Mouse (Mus musculus) olfactory bulb, adult 2 months (tissue): ENCODE results near the gene Pycard. TPM values are rescaled to one million over a fixed set of nuclear protein-coding genes. Genes with fewer than 3 reads are reported as not detected.

Experiments used
- H3K27ac ChIP-seq: fragments of 200-500 bp; 2 replicates; pipeline ENCODE4 v1.5.1; 2012; ENCODE audit warnings: low read depth, low read length; ENCODE audit not compliant: insufficient read depth
- H3K4me1 ChIP-seq: fragments of 200-500 bp; 2 replicates; pipeline ENCODE4 v1.6.1; 2012; ENCODE audit warnings: low read length; ENCODE audit not compliant: control insufficient read depth, insufficient read depth
- H3K4me3 ChIP-seq: fragments of 200-500 bp; 2 replicates; pipeline ENCODE4 v1.5.1; 2012; ENCODE audit warnings: mild to moderate bottlenecking, low read depth, low read length, moderate library complexity; ENCODE audit not compliant: insufficient read depth
- CTCF ChIP-seq: fragments of 200-500 bp; IDR thresholded peaks from 2 replicates; pipeline ENCODE4 v1.5.1; 2012; ENCODE audit warnings: low read depth, mild to moderate bottlenecking, low read length, moderate library complexity; ENCODE audit not compliant: insufficient read depth
- POLR2A ChIP-seq: fragments of 200-500 bp; IDR thresholded peaks from 2 replicates; pipeline ENCODE4 v1.6.1; 2012; ENCODE audit warnings: mild to moderate bottlenecking, low read depth, low read length, moderate library complexity; ENCODE audit not compliant: insufficient read depth
- WGBS: fragments of 180-500 bp; shearing (Covaris S2); methylation state at CpG from one replicate; pipeline ENCODE4 v1.1.7; 2018; 5-methylcytosine and 5-hydroxymethylcytosine counted together
- polyA plus RNA-seq: library from polyadenylated mRNA; stranded (reverse); fragments of >200 nt; gene quantifications from 2 replicates; pipeline ENCODE4 v1.2.4, GENCODE M21; 2012; ENCODE audit warnings: low replicate concordance; ENCODE audit not compliant: missing spikeins, insufficient read depth, insufficient read length

The Pycard gene
- polyA plus RNA-seq, 1 experiment = not detected

- Histone ChIP-seq H3K4me3 (no peak overlapping the region), H3K27ac (no peak overlapping the region), H3K4me1 (peaks cover 12% of the 10 kb centered on the region)
- 45% methylated on average over 6 of the region's 6 CpGs for WGBS
- TF ChIP-seq CTCF (no peak), POLR2A (no peak)
Measured at GRCm38 (mm10) chr7:127991643-127992487, 1.8 kb downstream of the Pycard start.

GRCm38 (mm10) chr7:127988904-127989303 lies 4.8 kb downstream of the Pycard start:
- Histone ChIP-seq H3K4me3 (no peak overlapping the region), H3K4me1 (peaks cover 12% of the 10 kb centered on the region), H3K27ac (no peak overlapping the region)
- 79% methylated on average over 1 of the region's 1 CpGs for WGBS
- no peak for TF ChIP-seq POLR2A
- no peak for TF ChIP-seq CTCF

DNA sequence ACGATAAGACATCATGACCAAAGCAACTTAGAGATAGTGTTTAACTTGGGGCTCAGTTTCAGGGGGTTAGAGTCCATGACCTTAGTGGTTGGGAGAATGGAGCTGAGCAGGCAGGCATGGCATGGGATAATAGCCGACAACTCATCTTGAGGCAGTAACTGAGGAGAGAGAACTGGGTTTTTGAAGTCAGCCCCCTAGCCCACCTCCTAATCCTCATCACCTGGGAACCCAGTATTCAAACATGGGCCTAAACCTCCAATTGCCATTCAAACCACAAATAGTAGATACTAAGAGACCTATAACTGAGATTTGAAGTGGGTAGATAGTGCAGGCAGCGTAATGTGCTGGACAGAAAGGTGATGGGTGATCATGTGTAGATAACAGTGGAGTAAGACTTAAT lies 13.1 kb downstream of the Pycard start:
- no peak overlapping the region for H3K27ac ChIP-seq
- H3K4me3 ChIP-seq = no peak overlapping the region
- TF ChIP-seq POLR2A = no peak
- 91% methylated on average over 3 of the region's 3 CpGs for WGBS
- no peaks in the 10 kb centered on the region for H3K4me1 ChIP-seq

GRCm38 (mm10) chr7:127978856-127979255 lies 14.8 kb downstream of the Pycard start:
- WGBS = 97% methylated on average over 2 of the region's 2 CpGs
- Histone ChIP-seq H3K27ac (no peak overlapping the region), H3K4me1 (no peaks in the 10 kb centered on the region), H3K4me3 (no peak overlapping the region)
- TF ChIP-seq POLR2A (no peak), CTCF (no peak)

- H3K4me3 ChIP-seq = no peak overlapping the region
- H3K27ac ChIP-seq = no peak overlapping the region
- H3K4me1 ChIP-seq = peaks cover 5% of the 10 kb centered on the region; the same call in 1 of the 2 replicates
- TF ChIP-seq POLR2A = no peak
- TF ChIP-seq CTCF = no peak
- 59% methylated on average over 2 of the region's 2 CpGs for WGBS
Measured at GRCm38 (mm10) chr7:127974413-127974930, 19.2 kb downstream of the Pycard start.

GRCm38 (mm10) chr7:127967922-127968828 lies 25.5 kb downstream of the Pycard start:
- WGBS = under 1% methylated on average over 42 of the region's 42 CpGs
- no peak overlapping the region for H3K27ac ChIP-seq
- peaks cover 8% of the 10 kb centered on the region for H3K4me1 ChIP-seq
- H3K4me3 ChIP-seq = peak overlapping the region; percentile 95
- TF ChIP-seq POLR2A = no peak
- TF ChIP-seq CTCF = no peak

GRCm38 (mm10) chr7:127967004-127967921 lies 26.4 kb downstream of the Pycard start, which contains the start of gene Fus:
Gene Fus (plus strand): TSS chr7:127967457.
- WGBS = under 1% methylated on average over 92 of the region's 92 CpGs
- TF ChIP-seq CTCF (no peak), POLR2A (peak; percentile 99)
- Histone ChIP-seq H3K4me3 (peak within 1 kb of the TSS; percentile 95), H3K27ac (peak within 1 kb of the TSS; percentile 99), H3K4me1 (peaks cover 5% of the 10 kb centered on the region; the same call in 1 of the 2 replicates)

GRCm38 (mm10) chr7:127966371-127966918 lies 27.2 kb downstream of the Pycard start:
- TF ChIP-seq CTCF (no peak), POLR2A (no peak)
- WGBS = 8% methylated on average over 10 of the region's 10 CpGs
- Histone ChIP-seq H3K4me3 (peak overlapping the region; percentile 83), H3K4me1 (peaks cover 5% of the 10 kb centered on the region; the same call in 1 of the 2 replicates), H3K27ac (peak overlapping the region; percentile 99)
